ENCODE assay signal across 8 mouse cellular contexts in genomic region chr15:84987020-84987815, GRCm38 (mm10). TPM values are rescaled to one million over a fixed set of nuclear protein-coding genes. Genes with fewer than 3 reads are reported as not detected.
DNase-seq lines count a peak whose midpoint lies in the region; ATAC-seq and TF ChIP-seq lines count a peak whose summit lies in the region.

No protein-coding gene starts in this region.

- TF ChIP-seq EP300 in heart, adult 2 months (IDR thresholded peaks at IDR 0.05; ENCODE audit: insufficient read depth, low read depth, low read length), result no peak
- TF ChIP-seq EP300 in ES-Bruce4 (IDR thresholded peaks at IDR 0.05; ENCODE audit: insufficient read depth, low read depth, low read length), result no peak

- H3K4me1 ChIP-seq in heart, adult 2 months (ENCODE audit: control insufficient read depth, insufficient read depth, low read length), result peaks cover 9% of the 10 kb centered on the region
- peaks cover 3% of the 10 kb centered on the region for H3K4me1 ChIP-seq in ES-Bruce4 (ENCODE audit: control insufficient read depth, insufficient read depth, low read length)
- peaks cover 17% of the 10 kb centered on the region for H3K4me1 ChIP-seq in heart, embryonic 15.5 days (replicated peaks)
- peaks cover 9% of the 10 kb centered on the region for H3K4me1 ChIP-seq in liver, embryonic 11.5 days (replicated peaks; ENCODE audit: control insufficient read depth, insufficient read depth, low read length)

- H3K9me3 ChIP-seq in ES-Bruce4 (replicated peaks; ENCODE audit: control insufficient read depth, insufficient read depth, low read length, poor library complexity, severe bottlenecking), result no peaks in the 10 kb centered on the region
- no peaks in the 10 kb centered on the region for H3K9me3 ChIP-seq in heart, embryonic 15.5 days (replicated peaks)
- no peaks in the 10 kb centered on the region for H3K9me3 ChIP-seq in liver, embryonic 11.5 days (ENCODE audit: control insufficient read depth, low read length)

- H3K27ac ChIP-seq in heart, adult 2 months, result peak overlapping the region; percentile 81
- no peak overlapping the region for H3K27ac ChIP-seq in ES-Bruce4 (ENCODE audit: insufficient read depth, low read length)
- peak overlapping the region; percentile 61 for H3K27ac ChIP-seq in heart, embryonic 15.5 days
- no peak overlapping the region; the same call in 1 of the 2 replicates for H3K27ac ChIP-seq in liver, embryonic 11.5 days (ENCODE audit: low read depth, low read length)

- peaks cover 4% of the 10 kb centered on the region for H3K79me2 ChIP-seq in heart, adult 2 months (replicated peaks; ENCODE audit: control insufficient read depth, insufficient read depth, low read length)

- no peaks in the 10 kb centered on the region for H3K27me3 ChIP-seq in heart, adult 2 months (ENCODE audit: control insufficient read depth, insufficient read depth, low read length)
- no peaks in the 10 kb centered on the region for H3K27me3 ChIP-seq in ES-Bruce4 (ENCODE audit: control insufficient read depth, insufficient read depth, low read length, poor library complexity, severe bottlenecking)
- H3K27me3 ChIP-seq in heart, embryonic 15.5 days, result 0 out of 2 replicates have a peak, but pooled peaks cover 4% of the 10 kb centered on the region
- H3K27me3 ChIP-seq in liver, embryonic 11.5 days (replicated peaks; ENCODE audit: control insufficient read depth, insufficient read depth, low read length), result no peaks in the 10 kb centered on the region; the same call in 1 of the 2 replicates

- H3K36me3 ChIP-seq in heart, adult 2 months (ENCODE audit: control insufficient read depth, insufficient read depth, low read length), result no peaks in the 10 kb centered on the region
- H3K36me3 ChIP-seq in ES-Bruce4 (ENCODE audit: control insufficient read depth, insufficient read depth, low read length, poor library complexity, severe bottlenecking), result no peaks in the 10 kb centered on the region
- H3K36me3 ChIP-seq in heart, embryonic 15.5 days, result no peaks in the 10 kb centered on the region
- H3K36me3 ChIP-seq in liver, embryonic 11.5 days (ENCODE audit: control insufficient read depth, insufficient read depth, low read length), result no peaks in the 10 kb centered on the region

- H3K4me3 ChIP-seq in heart, adult 2 months, result peak overlapping the region; percentile 81
- H3K4me3 ChIP-seq in ES-Bruce4 (ENCODE audit: low read depth, low read length), result peak overlapping the region; percentile 79
- H3K4me3 ChIP-seq in heart, embryonic 15.5 days, result peak overlapping the region; percentile 85
- H3K4me3 ChIP-seq in liver, embryonic 11.5 days (ENCODE audit: low read depth, low read length), result peak overlapping the region; percentile 75

- peak overlapping the region; percentile 89 for H3K9ac ChIP-seq in heart, adult 2 months (ENCODE audit: low read depth, low read length)
- H3K9ac ChIP-seq in ES-Bruce4 (ENCODE audit: low read depth, poor library complexity, severe bottlenecking), result peak overlapping the region; percentile 74
- peak overlapping the region; percentile 95 for H3K9ac ChIP-seq in heart, embryonic 15.5 days
- peak overlapping the region; percentile 79 for H3K9ac ChIP-seq in liver, embryonic 11.5 days (ENCODE audit: low read depth, low read length)

- peak overlapping the region; percentile 89 for H3K4me2 ChIP-seq in heart, embryonic 15.5 days
- H3K4me2 ChIP-seq in liver, embryonic 11.5 days, result peak overlapping the region; percentile 97

- intact Hi-C loops in heart, adult 2 months (cut with DNase I), result loop anchor here (2.0 to 5.0 kb wide), 3 partner anchors 45 to 135 kb away; partner anchors contain the start of gene Nup50
- intact Hi-C loops in heart, postnatal 25 days (cut with DNase I), result loop anchor here (5.0 kb wide), 2 partner anchors 50 kb away; no protein-coding TSS in a partner anchor

- peak; percentile 42 for ATAC-seq in heart, embryonic 15.5 days (replicated peaks; ENCODE audit: insufficient number of reproducible peaks, insufficient read depth, low FRiP score, low read depth)
- peak; percentile 69 for ATAC-seq in liver, embryonic 11.5 days (replicated peaks; ENCODE audit: low FRiP score)

- DNase-seq in heart, adult 2 months, result peak in 1 of 2 experiments; percentile 74
- no peak for DNase-seq in heart, postnatal 25 days (ENCODE audit: low spot score)
- peak; percentile 55 for DNase-seq in embryo, embryonic 10 days (ENCODE audit: low spot score)
- peak; percentile 66 for DNase-seq in liver, embryonic 11.5 days (ENCODE audit: low spot score)
- peak; percentile 60 for DNase-seq in naive thymus-derived CD4-positive, alpha-beta T cell, adult 2 months (ENCODE audit: low read depth)
- no peak for DNase-seq in frontal cortex, postnatal 14 days (ENCODE audit: low spot score in 2 of 2)

- TF ChIP-seq CTCF in heart, adult 2 months (IDR thresholded peaks at IDR 0.05), result no peak
- TF ChIP-seq CTCF in ES-Bruce4 (IDR thresholded peaks at IDR 0.05; ENCODE audit: low read depth, low read length), result no peak

- WGBS in heart, adult 2 months, result under 1% methylated on average over 53 of the region's 53 CpGs
- under 1% methylated on average over 47 of the region's 53 CpGs for WGBS in heart, embryonic 15.5 days
- under 1% methylated on average over 52 of the region's 53 CpGs for WGBS in liver, embryonic 11.5 days

- TF ChIP-seq POLR2A in heart, adult 2 months (IDR thresholded peaks at IDR 0.05; ENCODE audit: insufficient read depth, low read depth, low read length), result no peak
- TF ChIP-seq POLR2A in ES-Bruce4 (IDR thresholded peaks at IDR 0.05; ENCODE audit: insufficient read depth, low read length), result no peak

RNA-seq across cellular contexts. Expression of gene 5031439G07Rik, which starts 1.1 kb away (rescaled TPM):
- total RNA-seq in heart, adult 2 months (2021), result 10 to 100 TPM; 28.9 to 36.1 TPM
- polyA plus RNA-seq in heart, adult 2 months (2012; rRNA removed), result 13.1 and 15.8 TPM in 2 replicates
- total RNA-seq in heart, postnatal 25 days (2021), result 10 to 100 TPM; 20.5 to 21.3 TPM
- 20.8 and 26.5 TPM in 2 replicates for polyA plus RNA-seq in ES-Bruce4 (2011; ENCODE audit: insufficient read depth, insufficient read length, low read depth, missing spikeins)
- 5.0 and 14.4 TPM in 2 replicates for polyA plus RNA-seq in heart, embryonic 15.5 days (2015; fragmentation: Nextera tagmentation; extraction: Ambion mirVana)
- polyA plus RNA-seq in liver, embryonic 11.5 days (2014; fragmentation: Nextera tagmentation; extraction: Ambion mirVana), result 4.6 and 5.5 TPM in 2 replicates

RNA-seq across cellular contexts. Expression of gene Upk3a, which starts 29.7 kb away (rescaled TPM):
- total RNA-seq in heart, adult 2 months (2021), result not detected
- 0.39 TPM in 1 of 2 replicates, not detected in the other for polyA plus RNA-seq in heart, adult 2 months (2012; rRNA removed)
- not detected for total RNA-seq in heart, postnatal 25 days (2021)
- not detected in 2 replicates for polyA plus RNA-seq in ES-Bruce4 (2011; ENCODE audit: insufficient read depth, insufficient read length, low read depth, missing spikeins)
- 0.23 and 2.4 TPM in 2 replicates for polyA plus RNA-seq in heart, embryonic 15.5 days (2015; fragmentation: Nextera tagmentation; extraction: Ambion mirVana)
- not detected in 2 replicates for polyA plus RNA-seq in liver, embryonic 11.5 days (2014; fragmentation: Nextera tagmentation; extraction: Ambion mirVana)

RNA-seq across cellular contexts. Expression of gene Fam118a, which starts 41.5 kb away (rescaled TPM):
- 1 to 10 TPM; 6.1 to 6.3 TPM for total RNA-seq in heart, adult 2 months (2021)
- 4.7 and 6.3 TPM in 2 replicates for polyA plus RNA-seq in heart, adult 2 months (2012; rRNA removed)
- total RNA-seq in heart, postnatal 25 days (2021), result 1 to 10 TPM; 5.8 to 6.4 TPM
- 32.3 and 32.4 TPM in 2 replicates for polyA plus RNA-seq in ES-Bruce4 (2011; ENCODE audit: insufficient read depth, insufficient read length, low read depth, missing spikeins)
- 15.3 and 19.7 TPM in 2 replicates for polyA plus RNA-seq in heart, embryonic 15.5 days (2015; fragmentation: Nextera tagmentation; extraction: Ambion mirVana)
- polyA plus RNA-seq in liver, embryonic 11.5 days (2014; fragmentation: Nextera tagmentation; extraction: Ambion mirVana), result 17.0 and 19.6 TPM in 2 replicates

Comparison
In these comparisons a context has a peak if more than half of its experiments do, and no peak if none do; other contexts are left out.
1. DNase-seq: peak in embryo, embryonic 10 days (single experiment), liver, embryonic 11.5 days (single experiment) and naive thymus-derived CD4-positive, alpha-beta T cell, adult 2 months (single experiment); none in heart, postnatal 25 days (single experiment) and frontal cortex, postnatal 14 days (0 of 2).
2. H3K27ac ChIP-seq: peak in heart, adult 2 months (single experiment) and heart, embryonic 15.5 days (single experiment); none in ES-Bruce4 (single experiment) and liver, embryonic 11.5 days (single experiment).
3. Peak in every context shown above with its lines, with median percentiles within 50 percentile points of each other: H3K4me3 ChIP-seq and H3K9ac ChIP-seq.